ENCODE assay signal across 4 mouse cellular contexts in the genomic region with DNA sequence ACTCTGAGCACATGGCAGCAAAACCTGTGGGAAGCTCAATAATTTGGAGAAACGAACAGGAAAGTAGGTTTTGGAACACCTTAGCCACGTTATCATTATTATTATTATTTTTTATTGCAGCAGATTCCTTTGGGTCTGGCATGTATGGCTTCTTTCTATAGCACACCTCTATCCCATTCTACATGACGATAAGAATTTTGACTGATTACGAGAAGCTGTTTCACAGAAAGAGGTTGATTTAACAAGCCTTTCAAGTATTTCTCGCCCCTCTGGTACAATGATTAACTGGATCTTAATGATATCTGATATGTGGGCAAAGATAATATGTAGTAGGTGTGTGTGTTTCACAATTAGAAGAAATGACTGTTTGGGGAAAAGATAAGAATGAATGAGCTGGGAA.
"Had no signal": no experiment of that assay in that cellular context is flagged by ENCODE, and none has a peak within 500 bp of the region (broad histone marks: within the 10 kb centered on the region; RNA-seq: fewer than 3 reads in every experiment).

No protein-coding gene starts in this region.

- H3K36me3 ChIP-seq: neural tube, embryonic 13.5 days; neural tube, embryonic 15.5 days; stomach, embryonic 15.5 days had no signal

- H3K4me1 ChIP-seq: neural tube, embryonic 13.5 days; neural tube, embryonic 15.5 days; stomach, embryonic 15.5 days had no signal

- H3K4me3 ChIP-seq: neural tube, embryonic 13.5 days; neural tube, embryonic 15.5 days; stomach, embryonic 15.5 days had no signal

- H3K9me3 ChIP-seq: neural tube, embryonic 13.5 days; neural tube, embryonic 15.5 days; stomach, embryonic 15.5 days had no signal

- H3K9ac ChIP-seq: neural tube, embryonic 13.5 days; neural tube, embryonic 15.5 days; stomach, embryonic 15.5 days had no signal

- H3K4me2 ChIP-seq: neural tube, embryonic 13.5 days; neural tube, embryonic 15.5 days; stomach, embryonic 15.5 days had no signal

- H3K27me3 ChIP-seq: neural tube, embryonic 13.5 days; neural tube, embryonic 15.5 days; stomach, embryonic 15.5 days had no signal

- H3K27ac ChIP-seq: neural tube, embryonic 13.5 days; neural tube, embryonic 15.5 days; stomach, embryonic 15.5 days; stomach, postnatal 0 days had no signal
